Mouse (Mus musculus): ENCODE measurements around the gene Plbd2.
A peak's percentile ranks its signal among the peaks of the same experiment; 100 is the strongest.

Plbd2 gene

DNA sequence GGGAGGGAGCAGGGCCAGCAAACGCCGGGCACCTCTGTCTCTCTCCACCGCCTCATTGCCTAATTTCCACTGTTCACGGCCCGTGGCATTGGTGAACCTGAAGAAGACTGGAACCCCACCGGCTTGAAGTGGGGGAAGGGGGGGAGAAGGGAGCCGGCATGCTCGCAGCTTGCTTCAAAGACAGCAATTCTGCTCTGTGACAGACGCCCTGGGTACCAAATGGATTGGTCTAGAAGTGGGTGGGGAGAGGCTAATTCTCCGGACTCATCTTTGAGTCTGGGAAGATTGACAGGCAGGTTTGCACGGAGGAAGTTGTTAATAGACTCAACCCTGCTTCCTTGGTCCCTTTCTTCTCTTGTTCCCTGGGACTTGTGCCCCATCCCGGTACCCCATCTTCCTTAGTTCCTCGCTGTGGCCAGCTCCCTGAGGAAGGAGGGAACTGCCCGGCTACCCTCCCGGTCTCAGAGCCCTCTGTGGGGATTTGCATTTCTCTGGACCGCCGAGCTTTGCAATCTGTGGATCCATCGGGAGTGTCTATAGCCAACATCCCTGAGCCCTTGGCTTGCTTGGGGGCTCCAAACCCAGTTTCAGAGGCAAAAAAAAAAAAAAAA is 66.4 kb downstream of the Plbd2 start:
- no peak for DNase-seq

- DNase-seq, result peak in 1 of 2 experiments; percentile 20
Observed at GRCm38 (mm10) chr5:120435731-120436501, 67.5 kb downstream of the Plbd2 start.

DNA sequence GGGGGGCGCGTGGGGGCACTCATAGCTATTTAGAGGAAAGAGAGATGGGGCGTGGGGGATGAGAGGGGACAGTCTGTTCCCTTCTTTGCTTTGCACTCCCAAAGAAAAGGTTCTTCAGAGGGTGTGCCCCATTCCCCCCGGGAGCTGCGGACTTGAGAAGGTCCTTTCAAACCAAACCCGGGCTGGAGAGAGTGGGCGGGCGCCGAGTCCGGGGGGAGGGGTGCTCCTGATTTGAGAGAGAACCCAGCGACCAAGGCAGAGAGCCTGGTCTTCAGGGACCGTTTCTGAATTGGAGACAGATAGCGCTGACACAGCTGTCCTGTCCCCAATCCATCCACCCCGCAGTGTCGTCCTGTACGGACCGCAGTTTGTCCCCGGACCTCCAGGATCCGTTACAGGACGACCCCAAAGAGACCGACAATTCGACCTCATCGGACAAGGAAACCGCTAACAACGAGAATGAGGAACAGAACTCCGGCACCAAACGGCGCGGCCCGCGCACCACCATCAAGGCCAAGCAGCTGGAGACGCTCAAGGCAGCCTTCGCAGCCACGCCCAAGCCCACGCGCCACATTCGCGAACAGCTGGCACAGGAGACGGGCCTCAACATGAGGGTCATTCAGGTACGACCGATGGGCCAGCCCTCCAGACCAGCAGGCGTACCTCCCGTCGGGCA is 68.3 kb downstream of the Plbd2 start:
- no peak for DNase-seq

- DNase-seq, result no peak
Observed at GRCm38 (mm10) chr5:120434231-120434735, 69.1 kb downstream of the Plbd2 start.

Data from cerebellum, postnatal 25 days (tissue).